Mouse (Mus musculus): Measurements from ENCODE around the gene Ppil6. TPM values are rescaled to one million over a fixed set of nuclear protein-coding genes. Genes with fewer than 3 reads are reported as not detected.

Gene Ppil6
- 1.7 and 1.9 TPM in 2 replicates for polyA plus RNA-seq (2012; rRNA removed)

GRCm38 (mm10) chr10:41489708-41490517, at the start of gene Ppil6, which contains the start of gene Smpd2:
TSS of gene Ppil6 (plus strand) at chr10:41490439.
TSS of gene Smpd2 (minus strand) at chr10:41490369.

GRCm38 (mm10) chr10:41450137-41450670, 40.0 kb upstream of the Ppil6 start, which contains the start of gene Zbtb24:
TSS of gene Zbtb24 (plus strand) at chr10:41450383.

GRCm38 (mm10) chr10:41476171-41477017, 13.8 kb upstream of the Ppil6 start, which contains the start of gene Mical1:
TSS of gene Mical1 (plus strand) at chr10:41476314.

GRCm38 (mm10) chr10:41518981-41519618, 28.9 kb downstream of the Ppil6 start, which contains the start of gene Cd164:
TSS of gene Cd164 (plus strand) at chr10:41519414.

Other genes starting within 250 kb of the Ppil6 start
- gene Fig4, start 187.2 kb upstream of the Ppil6 start, polyA plus RNA-seq (2012; rRNA removed), result 17.1 and 18.6 TPM in 2 replicates
- 0.12 and 0.14 TPM in 2 replicates for gene Ak9, start 186.5 kb upstream of the Ppil6 start, polyA plus RNA-seq (2012; rRNA removed)
- 20.7 and 21.4 TPM in 2 replicates for gene Zbtb24, start 40.1 kb upstream of the Ppil6 start, polyA plus RNA-seq (2012; rRNA removed)
- 41.0 and 41.4 TPM in 2 replicates for gene Mical1, start 14.1 kb upstream of the Ppil6 start, polyA plus RNA-seq (2012; rRNA removed)
- gene Smpd2, start 70 bp upstream of the Ppil6 start, polyA plus RNA-seq (2012; rRNA removed), result 50.8 and 56.0 TPM in 2 replicates
- gene Cd164, start 29.0 kb downstream of the Ppil6 start, polyA plus RNA-seq (2012; rRNA removed), result 62.3 and 73.6 TPM in 2 replicates
- 1.3 and 1.4 TPM in 2 replicates for gene Ccdc162, start 226.2 kb downstream of the Ppil6 start, polyA plus RNA-seq (2012; rRNA removed)

Data from central nervous system, embryonic 14 days (tissue).